Mouse (Mus musculus) embryonic facial prominence, embryonic 15.5 days (tissue): Measurements from ENCODE around the gene Ly6g5b. TPM values are rescaled to one million over a fixed set of nuclear protein-coding genes. Genes with fewer than 3 reads are reported as not detected.

Experiments used
- polyA plus RNA-seq: library from polyadenylated mRNA; unstranded; fragments of >200 nt; fragmentation: Nextera tagmentation; extraction: Ambion mirVana; gene quantifications from 2 replicates; pipeline ENCODE4 v1.2.1, GENCODE M21; 2015

Gene Ly6g5b
- polyA plus RNA-seq, 1 experiment from 2014 or later, result 1.8 TPM

Other genes starting within 250 kb of the Ly6g5b start
- gene Zbtb12, start 235.9 kb downstream of the Ly6g5b start, polyA plus RNA-seq, result 3.2 and 4.2 TPM in 2 replicates
- not detected in 2 replicates for gene Gm20547, start 233.4 kb downstream of the Ly6g5b start, polyA plus RNA-seq
- gene C2, start 217.2 kb downstream of the Ly6g5b start, polyA plus RNA-seq, result 6.7 and 7.3 TPM in 2 replicates
- gene Ehmt2, start 217.0 kb downstream of the Ly6g5b start, polyA plus RNA-seq, result 86.8 and 92.7 TPM in 2 replicates
- gene Slc44a4, start 201.0 kb downstream of the Ly6g5b start, polyA plus RNA-seq, result 0.49 and 0.69 TPM in 2 replicates
- gene Neu1, start 184.2 kb downstream of the Ly6g5b start, polyA plus RNA-seq, result 20.8 and 22.7 TPM in 2 replicates
- 2.2 and 3.4 TPM in 2 replicates for gene Hspa1b, start 156.2 kb downstream of the Ly6g5b start, polyA plus RNA-seq
- gene Gm20481, start 145.5 kb downstream of the Ly6g5b start, polyA plus RNA-seq, result not detected in 2 replicates
- 19.5 and 19.7 TPM in 2 replicates for gene Hspa1a, start 143.3 kb downstream of the Ly6g5b start, polyA plus RNA-seq
- gene Hspa1l, start 142.7 kb downstream of the Ly6g5b start, polyA plus RNA-seq, result 0.71 and 0.77 TPM in 2 replicates
- gene Lsm2, start 133.6 kb downstream of the Ly6g5b start, polyA plus RNA-seq, result 163 and 173 TPM in 2 replicates
- gene Vars, start 114.4 kb downstream of the Ly6g5b start, polyA plus RNA-seq, result 108 and 114 TPM in 2 replicates
- gene Vwa7, start 98.8 kb downstream of the Ly6g5b start, polyA plus RNA-seq, result 0.43 and 0.58 TPM in 2 replicates
- 21.5 and 23.4 TPM in 2 replicates for gene Sapcd1, start 87.4 kb downstream of the Ly6g5b start, polyA plus RNA-seq
- 3.6 and 5.4 TPM in 2 replicates for gene Msh5, start 68.7 kb downstream of the Ly6g5b start, polyA plus RNA-seq
- 324 and 329 TPM in 2 replicates for gene Clic1, start 65.5 kb downstream of the Ly6g5b start, polyA plus RNA-seq
- 319 and 347 TPM in 2 replicates for gene Ddah2, start 56.4 kb downstream of the Ly6g5b start, polyA plus RNA-seq
- 98.5 and 131 TPM in 2 replicates for gene Ly6g6c, start 50.0 kb downstream of the Ly6g5b start, polyA plus RNA-seq
- 1.1 and 1.4 TPM in 2 replicates for gene Mpig6b, start 49.2 kb downstream of the Ly6g5b start, polyA plus RNA-seq
- 31.4 and 33.0 TPM in 2 replicates for gene Ly6g6e, start 38.5 kb downstream of the Ly6g5b start, polyA plus RNA-seq
- 1.5 and 2.3 TPM in 2 replicates for gene Ly6g6d, start 37.4 kb downstream of the Ly6g5b start, polyA plus RNA-seq
- 0.20 and 0.28 TPM in 2 replicates for gene Ly6g6f, start 29.8 kb downstream of the Ly6g5b start, polyA plus RNA-seq
- 102 and 105 TPM in 2 replicates for gene Abhd16a, start 26.2 kb downstream of the Ly6g5b start, polyA plus RNA-seq
- not detected in 2 replicates for gene Ly6g5c, start 7.1 kb downstream of the Ly6g5b start, polyA plus RNA-seq
- 19.5 and 20.1 TPM in 2 replicates for gene Gpank1, start 6.0 kb upstream of the Ly6g5b start, polyA plus RNA-seq
- 278 and 279 TPM in 2 replicates for gene Csnk2b, start 6.6 kb upstream of the Ly6g5b start, polyA plus RNA-seq
- gene D17H6S53E, start 10.9 kb upstream of the Ly6g5b start, polyA plus RNA-seq, result 11.2 and 12.2 TPM in 2 replicates
- 0.17 TPM in 1 of 2 replicates, not detected in the other for gene Apom, start 16.6 kb upstream of the Ly6g5b start, polyA plus RNA-seq
- 57.8 TPM in 2 replicates for gene Bag6, start 19.8 kb upstream of the Ly6g5b start, polyA plus RNA-seq
- 179 and 198 TPM in 2 replicates for gene Prrc2a, start 49.5 kb upstream of the Ly6g5b start, polyA plus RNA-seq
- gene Aif1, start 60.6 kb upstream of the Ly6g5b start, polyA plus RNA-seq, result 15.5 and 17.5 TPM in 2 replicates
- gene Lst1, start 73.0 kb upstream of the Ly6g5b start, polyA plus RNA-seq, result 27.2 and 27.4 TPM in 2 replicates
- gene Ltb, start 79.0 kb upstream of the Ly6g5b start, polyA plus RNA-seq, result 2.3 and 2.9 TPM in 2 replicates
- 0.47 and 0.76 TPM in 2 replicates for gene Tnf, start 86.6 kb upstream of the Ly6g5b start, polyA plus RNA-seq
- gene Lta, start 89.9 kb upstream of the Ly6g5b start, polyA plus RNA-seq, result 0.27 and 0.32 TPM in 2 replicates
- gene Gm16181, start 105.4 kb upstream of the Ly6g5b start, polyA plus RNA-seq, result 0.57 TPM in 1 of 2 replicates, not detected in the other
- 4.1 and 4.4 TPM in 2 replicates for gene Atp6v1g2, start 118.2 kb upstream of the Ly6g5b start, polyA plus RNA-seq
- 11.8 and 12.7 TPM in 2 replicates for gene Nfkbil1, start 120.4 kb upstream of the Ly6g5b start, polyA plus RNA-seq
- 406 and 413 TPM in 2 replicates for gene Ddx39b, start 126.3 kb upstream of the Ly6g5b start, polyA plus RNA-seq
- gene H2-D1, start 147.3 kb upstream of the Ly6g5b start, polyA plus RNA-seq, result 81.6 and 82.0 TPM in 2 replicates
- gene H2-Q1, start 205.0 kb upstream of the Ly6g5b start, polyA plus RNA-seq, result not detected in 2 replicates
- gene H2-Q2, start 226.8 kb upstream of the Ly6g5b start, polyA plus RNA-seq, result 0.47 TPM in 1 of 2 replicates, not detected in the other